Mouse (Mus musculus): ENCODE data around the gene Spats2. TPM values are rescaled to one million over a fixed set of nuclear protein-coding genes. Genes with fewer than 3 reads are reported as not detected.
A peak's percentile ranks its signal among the peaks of the same experiment; 100 is the strongest.
"Not testable (repeated sequence)": the region's sequence is repeated elsewhere in the genome, so short reads cannot be mapped to it uniquely, and the experiment has no call there.

The Spats2 gene
- polyA plus RNA-seq, 1 experiment from 2014 or later = 42.1 TPM

- Histone ChIP-seq H3K27me3 (ENCODE audit: insufficient read depth, low read length) (no peaks in the 10 kb centered on the region), H3K4me3 (ENCODE audit: low read length) (peak overlapping the region; percentile 86), H3K9ac (replicated peaks; ENCODE audit: low read length) (peak overlapping the region; percentile 52), H3K9me3 (ENCODE audit: low read length) (no peaks in the 10 kb centered on the region), H3K4me1 (ENCODE audit: insufficient read depth, low read length) (peaks cover 31% of the 10 kb centered on the region), H3K27ac (ENCODE audit: low read length) (no peak overlapping the region), H3K36me3 (ENCODE audit: insufficient read depth, low read length) (no peaks in the 10 kb centered on the region), H3K4me2 (replicated peaks; ENCODE audit: low read depth, low read length) (peak overlapping the region; percentile 77)
- 64% methylated on average over 6 of the region's 6 CpGs for WGBS
- no peak for ATAC-seq (ENCODE audit: low FRiP score, low TSS enrichment)
Measured at GRCm38 (mm10) chr15:99127851-99128522, 2.3 kb downstream of the Spats2 start.

DNA sequence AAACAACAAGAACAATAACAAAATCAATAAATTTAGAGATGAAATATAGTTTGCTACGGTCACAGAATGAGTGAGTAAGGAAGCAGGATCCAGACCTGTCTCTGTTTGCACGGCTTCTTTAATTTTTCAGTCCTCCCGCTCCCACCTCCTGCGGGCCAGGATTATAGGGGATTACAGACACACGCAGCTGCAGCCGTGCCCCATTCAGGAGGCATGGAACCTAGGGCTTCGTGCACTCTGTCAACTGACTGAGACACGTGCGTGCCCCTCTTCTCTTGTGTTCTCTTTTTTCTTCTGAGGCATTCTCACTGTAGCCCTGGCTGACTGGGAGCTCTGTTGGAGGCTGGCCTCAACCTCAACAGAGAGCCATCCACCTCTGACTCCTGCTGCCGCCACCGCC is 3.7 kb downstream of the Spats2 start:
- peak overlapping the region; percentile 21 for H3K27ac ChIP-seq (ENCODE audit: low read length)
- no peak overlapping the region for H3K4me3 ChIP-seq (ENCODE audit: low read length)
- 67% methylated on average over 11 of the region's 11 CpGs for WGBS
- no peaks in the 10 kb centered on the region for H3K36me3 ChIP-seq (ENCODE audit: insufficient read depth, low read length)
- H3K4me2 ChIP-seq (replicated peaks; ENCODE audit: low read depth, low read length) = no peak overlapping the region
- 0 out of 2 replicates have a peak overlapping the region, but pooled peaks have one; percentile 1 for H3K9ac ChIP-seq (replicated peaks; ENCODE audit: low read length)
- no peaks in the 10 kb centered on the region for H3K27me3 ChIP-seq (ENCODE audit: insufficient read depth, low read length)
- no peaks in the 10 kb centered on the region for H3K9me3 ChIP-seq (ENCODE audit: low read length)
- H3K4me1 ChIP-seq (ENCODE audit: insufficient read depth, low read length) = peaks cover 31% of the 10 kb centered on the region
- no peak for ATAC-seq (ENCODE audit: low FRiP score, low TSS enrichment)

GRCm38 (mm10) chr15:99129956-99130910 is 4.5 kb downstream of the Spats2 start:
- Histone ChIP-seq H3K4me3 (ENCODE audit: low read length) (no peak overlapping the region), H3K9ac (replicated peaks; ENCODE audit: low read length) (0 out of 2 replicates have a peak overlapping the region, but pooled peaks have one; percentile 1), H3K27ac (ENCODE audit: low read length) (peak overlapping the region; percentile 21), H3K4me1 (ENCODE audit: insufficient read depth, low read length) (peaks cover 31% of the 10 kb centered on the region), H3K4me2 (replicated peaks; ENCODE audit: low read depth, low read length) (no peak overlapping the region), H3K9me3 (ENCODE audit: low read length) (no peaks in the 10 kb centered on the region), H3K36me3 (ENCODE audit: insufficient read depth, low read length) (no peaks in the 10 kb centered on the region), H3K27me3 (ENCODE audit: insufficient read depth, low read length) (no peaks in the 10 kb centered on the region)
- 41% methylated on average over 22 of the region's 22 CpGs for WGBS
- peak; percentile 20; the same call in 1 of the 2 replicates for ATAC-seq (ENCODE audit: low FRiP score, low TSS enrichment)

DNA sequence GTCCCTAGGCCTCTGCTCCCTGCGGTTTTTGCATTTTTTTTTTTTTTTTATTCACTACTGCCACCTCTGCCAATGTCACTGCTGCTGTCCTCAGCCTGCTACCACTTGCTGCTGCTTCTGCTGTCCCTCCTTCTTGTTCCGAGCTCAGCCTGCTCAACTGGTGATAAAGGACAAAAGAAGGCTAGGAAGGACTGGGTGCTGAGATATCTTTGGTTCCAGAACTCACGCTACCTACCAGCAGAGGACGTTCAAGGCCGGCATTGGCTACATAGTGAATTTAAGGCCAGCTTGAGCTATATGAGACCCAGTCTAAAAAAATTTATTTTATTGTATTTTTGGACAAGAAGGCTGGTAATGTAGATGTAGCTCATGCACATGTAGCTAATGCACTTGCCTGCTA is 12.7 kb downstream of the Spats2 start:
- ATAC-seq (ENCODE audit: low FRiP score, low TSS enrichment) = no peak
- no peak overlapping the region for H3K9ac ChIP-seq (replicated peaks; ENCODE audit: low read length)
- no peaks in the 10 kb centered on the region for H3K27me3 ChIP-seq (ENCODE audit: insufficient read depth, low read length)
- H3K4me1 ChIP-seq (ENCODE audit: insufficient read depth, low read length) = no peaks in the 10 kb centered on the region; the same call in 1 of the 2 replicates
- peaks cover 3% of the 10 kb centered on the region; the same call in 1 of the 2 replicates for H3K9me3 ChIP-seq (ENCODE audit: low read length)
- H3K36me3 ChIP-seq (ENCODE audit: insufficient read depth, low read length) = peaks cover 10% of the 10 kb centered on the region; the same call in 1 of the 2 replicates
- no peak overlapping the region for H3K4me3 ChIP-seq (ENCODE audit: low read length)
- H3K4me2 ChIP-seq (replicated peaks; ENCODE audit: low read depth, low read length) = no peak overlapping the region
- no peak overlapping the region for H3K27ac ChIP-seq (ENCODE audit: low read length)
- WGBS = 86% methylated on average over 5 of the region's 5 CpGs

DNA sequence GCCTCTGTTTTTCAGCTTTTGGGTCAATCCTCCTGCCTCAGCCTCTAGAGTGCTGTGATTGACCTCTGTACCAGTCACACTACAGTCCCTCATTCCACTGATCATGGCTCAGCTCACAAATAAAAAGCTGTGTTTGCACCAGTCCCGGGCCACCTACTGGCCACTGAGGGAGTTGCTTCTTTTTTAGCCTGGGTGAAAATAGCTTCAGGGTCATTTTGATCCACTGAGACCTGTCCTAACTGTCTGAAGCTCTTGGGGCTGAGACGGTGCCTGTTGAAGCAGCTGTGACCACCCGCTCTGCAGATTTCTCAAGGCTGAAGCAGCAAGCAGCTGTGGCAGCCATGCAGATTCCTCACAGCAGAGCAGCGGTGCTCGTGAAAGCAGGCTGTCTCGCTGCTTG is 14.0 kb downstream of the Spats2 start:
- ATAC-seq (ENCODE audit: low FRiP score, low TSS enrichment) = no peak
- Histone ChIP-seq H3K27ac (ENCODE audit: low read length) (no peak overlapping the region), H3K4me1 (ENCODE audit: insufficient read depth, low read length) (no peaks in the 10 kb centered on the region; the same call in 1 of the 2 replicates), H3K36me3 (ENCODE audit: insufficient read depth, low read length) (peaks cover 10% of the 10 kb centered on the region; the same call in 1 of the 2 replicates), H3K27me3 (ENCODE audit: insufficient read depth, low read length) (no peaks in the 10 kb centered on the region), H3K4me3 (ENCODE audit: low read length) (no peak overlapping the region), H3K4me2 (replicated peaks; ENCODE audit: low read depth, low read length) (no peak overlapping the region), H3K9ac (replicated peaks; ENCODE audit: low read length) (no peak overlapping the region), H3K9me3 (ENCODE audit: low read length) (peaks cover 3% of the 10 kb centered on the region; the same call in 1 of the 2 replicates)
- 68% methylated on average over 6 of the region's 6 CpGs for WGBS

DNA sequence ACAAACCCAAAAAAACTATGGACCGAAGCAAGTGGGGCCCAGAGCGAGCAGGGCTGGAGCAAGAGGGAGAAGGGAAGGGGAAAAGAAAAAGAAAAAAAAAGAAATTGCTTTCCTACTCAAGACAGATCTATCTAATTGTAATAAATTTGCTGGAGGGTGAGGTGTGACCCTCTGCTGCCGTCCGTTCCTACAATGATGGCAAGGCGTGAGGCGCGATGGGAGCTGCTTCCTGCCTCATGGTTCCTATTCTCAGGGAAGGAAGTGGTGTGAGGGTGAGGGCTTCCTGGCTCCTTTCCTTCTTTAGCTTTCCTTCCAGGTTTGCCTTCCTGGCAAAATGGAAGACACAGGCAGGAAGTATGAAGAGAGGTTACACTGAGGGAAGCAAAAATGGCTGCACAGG is 24.8 kb downstream of the Spats2 start:
- no peak overlapping the region for H3K9ac ChIP-seq (replicated peaks; ENCODE audit: low read length)
- H3K36me3 ChIP-seq (ENCODE audit: insufficient read depth, low read length) = peaks cover 32% of the 10 kb centered on the region
- H3K4me2 ChIP-seq (replicated peaks; ENCODE audit: low read depth, low read length) = no peak overlapping the region
- H3K4me3 ChIP-seq (ENCODE audit: low read length) = no peak overlapping the region
- no peak overlapping the region for H3K27ac ChIP-seq (ENCODE audit: low read length)
- H3K27me3 ChIP-seq (ENCODE audit: insufficient read depth, low read length) = no peaks in the 10 kb centered on the region
- H3K9me3 ChIP-seq (ENCODE audit: low read length) = no peaks in the 10 kb centered on the region
- WGBS = 90% methylated on average over 7 of the region's 7 CpGs
- no peaks in the 10 kb centered on the region for H3K4me1 ChIP-seq (ENCODE audit: insufficient read depth, low read length)
- no peak for ATAC-seq (ENCODE audit: low FRiP score, low TSS enrichment)

GRCm38 (mm10) chr15:99151324-99151723 is 25.6 kb downstream of the Spats2 start:
- ATAC-seq (ENCODE audit: low FRiP score, low TSS enrichment) = no peak
- no peaks in the 10 kb centered on the region for H3K27me3 ChIP-seq (ENCODE audit: insufficient read depth, low read length)
- no peaks in the 10 kb centered on the region for H3K9me3 ChIP-seq (ENCODE audit: low read length)
- H3K4me3 ChIP-seq (ENCODE audit: low read length) = no peak overlapping the region
- peaks cover 24% of the 10 kb centered on the region for H3K36me3 ChIP-seq (ENCODE audit: insufficient read depth, low read length)
- no peak overlapping the region for H3K4me2 ChIP-seq (replicated peaks; ENCODE audit: low read depth, low read length)
- no peak overlapping the region for H3K9ac ChIP-seq (replicated peaks; ENCODE audit: low read length)
- no peak overlapping the region for H3K27ac ChIP-seq (ENCODE audit: low read length)
- 60% methylated on average over 8 of the region's 8 CpGs for WGBS
- no peaks in the 10 kb centered on the region for H3K4me1 ChIP-seq (ENCODE audit: insufficient read depth, low read length)

DNA sequence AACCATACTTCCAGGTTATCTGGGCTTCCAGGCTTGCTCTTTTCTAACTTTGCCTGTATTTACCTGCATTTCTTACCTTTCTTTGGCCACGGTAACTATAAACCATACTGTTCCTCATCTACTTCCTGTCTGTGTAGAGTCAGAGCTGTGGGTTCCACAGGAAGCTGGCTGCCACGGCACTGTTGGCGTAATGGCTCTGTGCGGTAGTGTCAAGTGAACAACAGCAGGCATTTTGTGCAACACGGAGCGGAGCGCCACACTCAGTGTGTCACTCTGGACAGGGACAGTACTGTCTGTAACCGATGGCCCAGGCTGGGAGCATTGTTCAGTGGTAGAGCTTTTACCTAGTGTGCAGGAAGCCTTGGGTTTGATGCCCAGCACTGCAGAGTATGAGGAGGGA is 27.8 kb downstream of the Spats2 start:
- Histone ChIP-seq H3K4me2 (replicated peaks; ENCODE audit: low read depth, low read length) (no peak overlapping the region), H3K36me3 (ENCODE audit: insufficient read depth, low read length) (peaks cover 18% of the 10 kb centered on the region)
- WGBS = 95% methylated on average over 8 of the region's 8 CpGs

DNA sequence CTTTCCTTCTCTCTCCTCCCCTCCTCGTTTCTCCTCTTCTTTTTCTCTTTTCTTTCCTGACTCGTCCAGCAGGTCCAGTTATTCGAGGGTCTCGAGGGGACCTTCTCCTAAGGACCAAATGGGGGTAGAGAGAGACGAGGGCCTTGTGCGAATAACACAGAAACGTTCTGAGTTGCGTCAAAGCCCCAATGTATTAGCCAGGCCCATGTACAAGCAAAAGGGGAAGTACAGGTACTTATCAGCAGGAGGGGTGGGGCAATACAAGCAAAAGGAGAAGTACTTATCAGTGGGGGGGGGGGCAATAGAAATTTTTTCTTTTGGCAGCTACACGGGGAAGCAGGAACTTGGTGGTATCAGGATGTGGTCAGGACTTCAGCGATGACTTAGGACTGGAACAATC is 28.8 kb downstream of the Spats2 start:
- not testable (repeated sequence) for H3K4me3 ChIP-seq (ENCODE audit: low read length); ATAC-seq (ENCODE audit: low FRiP score, low TSS enrichment); H3K4me1 ChIP-seq (ENCODE audit: insufficient read depth, low read length); H3K9ac ChIP-seq (replicated peaks; ENCODE audit: low read length); H3K27me3 ChIP-seq (ENCODE audit: insufficient read depth, low read length); H3K27ac ChIP-seq (ENCODE audit: low read length); H3K9me3 ChIP-seq (ENCODE audit: low read length); H3K4me2 ChIP-seq (replicated peaks; ENCODE audit: low read depth, low read length)
- 92% methylated on average over 10 of the region's 10 CpGs for WGBS
- peaks cover 13% of the 10 kb centered on the region for H3K36me3 ChIP-seq (ENCODE audit: insufficient read depth, low read length)

More for the DNA sequence above, 27.8 kb downstream of the Spats2 start:
- H3K27me3 ChIP-seq (ENCODE audit: insufficient read depth, low read length) = no peaks in the 10 kb centered on the region
- no peaks in the 10 kb centered on the region for H3K4me1 ChIP-seq (ENCODE audit: insufficient read depth, low read length)
- no peak overlapping the region for H3K4me3 ChIP-seq (ENCODE audit: low read length)
- no peak overlapping the region for H3K27ac ChIP-seq (ENCODE audit: low read length)
- H3K9ac ChIP-seq (replicated peaks; ENCODE audit: low read length) = no peak overlapping the region
- H3K9me3 ChIP-seq (ENCODE audit: low read length) = no peaks in the 10 kb centered on the region
- no peak for ATAC-seq (ENCODE audit: low FRiP score, low TSS enrichment)
